Mouse (Mus musculus) hindbrain, embryonic 12.5 days (tissue): ENCODE measurements around the gene Akap12. TPM values are rescaled to one million over a fixed set of nuclear protein-coding genes. Genes with fewer than 3 reads are reported as not detected.
A peak's percentile ranks its signal among the peaks of the same experiment; 100 is the strongest.

Experiments
- ATAC-seq: fragments of 200-750 bp; cut with Nextera tagmentation; 2 replicates; pipeline ENCODE4 v1.8.0; 2017; ENCODE audit warnings: moderate TSS enrichment; ENCODE audit not compliant: low FRiP score
- H3K27ac ChIP-seq: fragments of 300-500 bp; sonication (generic); 2 replicates; pipeline ENCODE4 v1.5.1; 2016; ENCODE audit warnings: mild to moderate bottlenecking
- H3K27me3 ChIP-seq: fragments of 300-500 bp; sonication (generic); 2 replicates; pipeline ENCODE4 v1.6.1; 2016; ENCODE audit warnings: mild to moderate bottlenecking
- H3K36me3 ChIP-seq: fragments of 300-500 bp; sonication (generic); 2 replicates; pipeline ENCODE4 v1.6.1; 2016; ENCODE audit warnings: mild to moderate bottlenecking
- H3K4me1 ChIP-seq: fragments of 300-500 bp; sonication (generic); 2 replicates; pipeline ENCODE4 v1.6.1; 2016
- H3K4me2 ChIP-seq: fragments of 300-500 bp; sonication (generic); replicated peaks from 2 replicates; pipeline ENCODE4 v1.6.1; 2016; ENCODE audit warnings: mild to moderate bottlenecking
- H3K4me3 ChIP-seq: fragments of 300-500 bp; sonication (generic); 2 replicates; pipeline ENCODE4 v1.5.1; 2016; ENCODE audit warnings: mild to moderate bottlenecking
- H3K9ac ChIP-seq: fragments of 300-500 bp; sonication (generic); 2 replicates; pipeline ENCODE4 v1.6.1; 2016; ENCODE audit warnings: mild to moderate bottlenecking, moderate library complexity
- H3K9me3 ChIP-seq: fragments of 300-500 bp; sonication (generic); replicated peaks from 2 replicates; pipeline ENCODE4 v1.6.1; 2016; ENCODE audit warnings: mild to moderate bottlenecking
- WGBS: fragments of 180-500 bp; shearing (Covaris S2); methylation state at CpG from one replicate; pipeline ENCODE4 v1.1.7; 2016; 5-methylcytosine and 5-hydroxymethylcytosine counted together
- polyA plus RNA-seq: library from polyadenylated mRNA; unstranded; fragments of >200 nt; fragmentation: Nextera tagmentation; extraction: Ambion mirVana; gene quantifications from 2 replicates; pipeline ENCODE4 v1.2.1, GENCODE M21; 2016

Gene Akap12
- polyA plus RNA-seq = 107 and 116 TPM in 2 replicates

DNA sequence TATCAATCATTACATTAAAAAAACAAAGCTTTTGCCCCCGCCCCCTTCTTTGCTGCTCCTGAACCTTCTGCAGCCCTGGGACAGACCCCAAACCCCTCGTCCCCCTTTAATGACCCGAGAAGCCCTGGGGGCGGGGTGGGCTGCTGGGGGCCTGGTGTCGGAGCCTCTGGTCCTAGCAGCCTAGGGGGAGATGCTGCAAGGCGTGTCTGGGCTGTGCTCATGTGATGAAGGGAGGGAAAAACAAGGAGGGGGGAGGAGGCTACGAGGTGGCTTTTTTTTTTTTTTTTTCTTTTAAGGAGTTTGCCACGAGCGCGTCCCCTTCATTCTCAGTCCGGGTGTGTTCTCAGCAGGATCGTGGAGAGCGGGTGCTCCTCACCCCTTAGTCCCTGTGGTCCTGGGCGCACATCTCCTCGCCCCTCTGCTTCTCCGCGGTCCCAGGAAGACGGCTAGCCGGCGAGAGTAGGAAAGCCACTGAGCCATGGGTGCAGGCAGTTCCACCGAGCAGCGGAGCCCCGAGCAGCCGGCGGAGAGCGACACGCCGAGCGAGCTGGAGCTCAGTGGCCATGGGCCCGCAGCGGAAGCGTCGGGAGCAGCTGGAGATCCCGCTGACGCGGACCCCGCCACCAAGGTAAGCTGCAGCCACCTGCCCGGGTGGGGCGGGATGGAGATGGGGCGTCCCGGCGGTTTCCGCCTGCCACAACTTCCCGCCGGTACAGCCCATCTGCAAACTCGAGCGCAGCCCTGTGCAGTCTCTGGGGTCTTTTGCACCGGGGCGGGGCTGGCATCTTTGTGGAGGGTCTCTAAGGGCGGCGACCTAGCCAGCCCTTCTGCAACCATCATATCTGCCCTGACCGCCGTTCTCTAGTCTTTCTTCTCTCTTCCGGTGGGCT is at the start of gene Akap12:
TSS of gene Akap12 (plus strand) at position 340 of the 890 bp plus-strand sequence.
- peak within 1 kb of the TSS; percentile 86 for H3K27ac ChIP-seq
- no peaks in the 10 kb centered on the region for H3K27me3 ChIP-seq
- no peaks in the 10 kb centered on the region for H3K9me3 ChIP-seq
- under 1% methylated on average over 54 of the region's 54 CpGs for WGBS
- peak within 1 kb of the TSS; percentile 83 for H3K4me2 ChIP-seq
- ATAC-seq = peak; percentile 78
- H3K4me3 ChIP-seq = peak within 1 kb of the TSS; percentile 79
- 0 out of 2 replicates have a peak, but pooled peaks cover 11% of the 10 kb centered on the region for H3K4me1 ChIP-seq
- H3K36me3 ChIP-seq = no peaks in the 10 kb centered on the region
- H3K9ac ChIP-seq = peak within 1 kb of the TSS; percentile 89

DNA sequence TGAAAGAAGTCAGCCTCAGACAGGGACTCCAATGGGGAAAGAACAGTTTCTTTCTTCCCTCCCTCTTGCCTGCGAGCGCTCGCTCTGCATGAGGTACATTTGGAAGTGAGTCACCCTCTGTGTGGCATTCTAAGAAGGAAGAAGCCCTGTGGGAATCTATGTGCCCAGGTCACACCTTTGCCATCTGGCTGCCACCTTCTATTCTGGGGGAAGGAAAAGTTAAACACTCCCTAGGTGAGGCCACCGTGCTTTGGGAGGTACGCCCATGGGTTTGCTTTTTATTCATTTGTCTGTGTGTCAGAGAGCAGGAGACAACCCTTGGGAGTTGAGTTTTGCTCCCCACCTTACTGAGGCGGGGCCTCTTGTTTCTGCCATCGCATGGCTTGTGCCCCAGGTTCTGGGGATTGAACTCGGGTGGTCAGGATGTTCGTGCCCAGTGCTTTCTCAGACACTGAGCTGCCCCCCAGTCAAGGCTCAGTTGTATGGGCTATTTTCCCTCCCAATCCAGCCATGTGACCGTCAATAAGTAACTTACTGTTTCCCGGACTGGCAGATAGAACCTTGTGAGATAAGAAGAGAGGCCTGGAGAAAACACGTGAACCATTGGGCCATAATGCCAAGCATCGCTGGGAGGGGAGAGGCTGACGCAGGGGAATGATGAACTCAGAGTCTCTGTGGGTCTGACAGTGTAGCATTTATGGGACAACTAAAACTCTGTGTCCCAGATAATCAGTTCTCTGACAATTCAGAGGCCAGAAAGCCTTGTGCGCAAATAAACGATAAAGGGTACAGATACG is 35.4 kb upstream of the Akap12 start:
- Histone ChIP-seq H3K4me2 (no peak overlapping the region), H3K9ac (no peak overlapping the region), H3K4me1 (peaks cover 4% of the 10 kb centered on the region; the same call in 1 of the 2 replicates), H3K9me3 (no peaks in the 10 kb centered on the region), H3K27ac (no peak overlapping the region), H3K27me3 (no peaks in the 10 kb centered on the region), H3K4me3 (no peak overlapping the region), H3K36me3 (no peaks in the 10 kb centered on the region)
- 79% methylated on average over 17 of the region's 17 CpGs for WGBS
- no peak for ATAC-seq

- no peak overlapping the region for H3K4me3 ChIP-seq
- H3K9ac ChIP-seq = no peak overlapping the region
- WGBS = 41% methylated on average over 9 of the region's 9 CpGs
- H3K9me3 ChIP-seq = no peaks in the 10 kb centered on the region
- H3K27me3 ChIP-seq = no peaks in the 10 kb centered on the region
- no peaks in the 10 kb centered on the region for H3K36me3 ChIP-seq
- H3K4me2 ChIP-seq = no peak overlapping the region
- ATAC-seq = peak; percentile 86
- no peak overlapping the region for H3K27ac ChIP-seq
- H3K4me1 ChIP-seq = peaks cover 4% of the 10 kb centered on the region; the same call in 1 of the 2 replicates
These were observed 33.1 kb upstream of the Akap12 start for GRCm38 (mm10) chr10:4233102-4233501.

DNA sequence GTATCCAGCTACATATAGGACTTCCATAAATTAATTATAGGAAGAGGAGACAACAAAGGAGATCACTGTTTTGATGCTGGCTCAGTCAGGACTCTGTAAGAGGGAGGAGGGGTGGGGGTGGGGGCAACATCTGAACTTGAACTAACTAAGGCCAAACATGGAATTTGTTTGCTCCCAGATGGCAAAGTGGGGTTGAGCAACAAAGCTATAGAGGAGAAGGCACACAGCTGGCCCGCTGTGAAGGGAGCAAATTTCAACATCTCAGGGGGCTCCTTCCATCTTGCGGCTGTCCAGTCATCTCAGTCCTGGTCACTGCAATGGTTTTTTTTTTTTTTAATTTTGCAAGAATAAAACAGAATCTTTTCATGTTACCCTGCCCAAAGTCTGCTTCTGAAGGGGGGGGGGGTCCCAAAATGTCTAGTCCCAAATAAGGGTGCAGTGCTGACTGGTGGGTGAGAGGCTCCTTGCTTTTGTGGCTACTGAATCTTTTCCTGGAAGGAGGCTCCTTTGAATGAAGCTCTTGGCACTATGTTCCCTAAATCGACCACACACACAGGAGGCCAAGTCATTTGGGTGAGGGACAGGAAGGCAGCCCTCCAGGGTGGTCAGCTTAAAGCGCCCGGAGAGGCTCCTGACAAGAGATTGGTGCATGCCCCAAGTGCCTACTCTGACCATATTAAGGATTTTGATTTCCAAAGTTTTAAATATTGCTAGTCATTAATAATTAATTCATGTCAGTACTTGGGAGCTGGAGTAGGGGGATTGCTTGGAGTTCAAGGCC is 26.2 kb upstream of the Akap12 start:
- Histone ChIP-seq H3K4me3 (no peak overlapping the region), H3K27me3 (no peaks in the 10 kb centered on the region), H3K4me1 (no peaks in the 10 kb centered on the region), H3K27ac (no peak overlapping the region), H3K9ac (no peak overlapping the region), H3K4me2 (no peak overlapping the region), H3K9me3 (no peaks in the 10 kb centered on the region), H3K36me3 (no peaks in the 10 kb centered on the region)
- no peak for ATAC-seq
- WGBS = 71% methylated on average over 5 of the region's 5 CpGs

DNA sequence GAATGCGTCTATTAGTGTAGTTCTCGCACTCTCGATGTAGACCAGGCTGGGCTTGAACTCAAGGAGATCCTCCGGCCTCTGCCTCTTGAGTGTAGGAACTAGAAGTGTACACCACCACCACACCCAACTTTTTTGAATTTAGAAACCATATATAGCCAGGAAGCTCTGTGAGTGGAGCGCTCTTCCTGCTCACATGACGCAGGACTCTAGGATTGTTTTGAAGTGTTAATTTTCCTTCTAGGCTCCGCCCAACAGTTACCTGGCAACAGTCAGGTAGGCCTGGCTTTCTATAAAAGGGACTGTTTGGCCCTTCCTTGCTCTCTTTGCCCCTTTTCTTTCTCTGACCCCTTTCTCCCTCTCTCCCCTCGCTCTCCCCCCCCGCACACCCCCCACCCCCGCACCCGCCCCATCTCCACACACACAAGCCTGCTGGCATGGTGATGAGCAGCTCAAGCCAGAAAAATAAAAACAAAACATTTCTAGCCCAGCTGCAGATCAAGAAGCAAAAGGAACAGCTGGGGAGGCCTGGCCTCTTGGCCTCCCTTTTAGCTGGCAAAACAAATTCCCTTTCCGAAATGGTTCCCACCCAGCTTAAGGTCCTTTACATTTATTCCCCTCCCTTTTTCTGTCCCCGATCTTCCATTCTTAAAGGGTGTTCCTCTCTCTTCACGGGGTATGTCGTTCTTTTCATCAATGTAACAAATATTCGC is 22.4 kb upstream of the Akap12 start:
- Histone ChIP-seq H3K27ac (no peak overlapping the region), H3K4me2 (no peak overlapping the region), H3K36me3 (no peaks in the 10 kb centered on the region), H3K4me1 (no peaks in the 10 kb centered on the region), H3K27me3 (no peaks in the 10 kb centered on the region), H3K4me3 (no peak overlapping the region), H3K9me3 (no peaks in the 10 kb centered on the region), H3K9ac (no peak overlapping the region)
- no peak for ATAC-seq
- WGBS = 83% methylated on average over 16 of the region's 16 CpGs

DNA sequence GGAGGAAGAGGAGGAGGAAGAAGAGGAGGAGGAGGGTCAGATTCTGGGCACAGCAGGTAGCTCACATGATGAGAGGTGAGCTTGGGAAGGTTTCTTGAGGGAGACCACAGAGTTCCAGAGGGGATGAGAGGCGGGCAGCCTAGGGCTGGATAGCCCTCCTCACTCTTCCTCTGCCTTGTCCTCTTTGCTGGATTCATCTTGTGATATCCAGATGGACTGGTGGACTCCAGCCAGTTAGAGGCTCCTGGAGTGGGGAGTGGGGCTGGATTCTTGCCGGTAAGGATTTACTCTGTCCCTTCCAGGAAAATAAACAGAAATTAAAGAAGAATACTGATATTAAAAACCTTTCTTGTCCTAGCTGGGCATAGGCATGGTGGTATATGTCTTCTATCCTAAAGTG is 20.4 kb upstream of the Akap12 start:
- whole genome bisulfite sequencing = 86% methylated on average over 2 of the region's 2 CpGs
- H3K4me3 ChIP-seq = no peak overlapping the region

DNA sequence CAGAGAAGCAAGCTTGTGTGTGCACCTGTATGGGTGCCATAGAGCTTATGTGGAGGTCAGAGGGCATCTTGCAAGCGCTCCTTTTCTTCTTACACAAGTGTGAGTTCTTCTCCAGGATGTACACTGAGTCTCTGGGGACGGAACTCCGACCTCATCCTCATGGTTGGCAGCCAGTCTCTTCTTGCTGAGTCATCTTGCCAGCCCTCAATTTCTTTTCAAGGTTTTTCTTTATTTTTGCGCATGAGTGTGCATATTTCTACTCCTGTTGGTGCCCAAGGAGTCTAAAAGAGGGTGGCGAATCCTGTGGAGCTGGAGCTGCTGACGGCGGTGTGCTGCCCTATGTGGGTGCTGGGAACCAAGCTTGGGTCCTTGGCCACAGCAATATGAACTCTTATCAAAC is 19.8 kb upstream of the Akap12 start:
- 88% methylated on average over 7 of the region's 7 CpGs for WGBS

More for the DNA sequence above, 20.4 kb upstream of the Akap12 start:
- H3K9me3 ChIP-seq = no peaks in the 10 kb centered on the region
- H3K27me3 ChIP-seq = no peaks in the 10 kb centered on the region
- H3K4me1 ChIP-seq = peaks cover 2% of the 10 kb centered on the region; the same call in 1 of the 2 replicates
- H3K36me3 ChIP-seq = no peaks in the 10 kb centered on the region
- H3K4me2 ChIP-seq = no peak overlapping the region
- ATAC-seq = no peak
- H3K27ac ChIP-seq = no peak overlapping the region
- no peak overlapping the region for H3K9ac ChIP-seq

DNA sequence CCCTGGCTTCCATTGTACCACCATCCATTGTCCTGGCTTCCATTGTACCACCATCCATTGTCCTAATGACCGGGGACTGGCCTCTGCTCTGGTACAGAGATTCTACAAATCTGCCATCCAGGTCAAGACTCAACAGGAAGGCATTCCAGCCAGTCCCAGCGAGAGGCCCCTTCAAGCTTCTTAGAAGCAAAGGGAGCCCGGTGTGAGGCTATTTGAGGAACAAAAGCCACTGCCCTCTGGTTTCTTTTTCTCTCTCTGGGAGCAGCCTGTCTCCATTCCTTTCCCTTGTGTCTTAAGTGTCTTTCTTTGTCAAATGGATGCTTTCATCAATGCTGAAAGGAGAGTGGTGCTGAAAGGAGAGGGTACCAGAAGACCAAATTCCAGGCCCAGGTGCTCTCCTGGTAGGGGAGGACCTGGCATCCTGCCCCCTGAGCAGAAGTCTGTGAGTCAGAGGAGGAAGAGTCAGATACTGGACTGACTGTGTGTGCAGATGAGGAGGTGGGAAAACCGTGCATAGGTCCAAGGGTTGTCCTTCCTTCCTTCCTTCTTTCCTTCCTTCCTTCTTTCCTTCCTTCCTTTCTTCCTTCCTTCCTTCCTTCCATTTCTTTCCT is 16.8 kb upstream of the Akap12 start:
- Histone ChIP-seq H3K4me2 (no peak overlapping the region), H3K9me3 (no peaks in the 10 kb centered on the region), H3K36me3 (no peaks in the 10 kb centered on the region), H3K27ac (no peak overlapping the region), H3K4me3 (no peak overlapping the region), H3K9ac (no peak overlapping the region), H3K4me1 (peaks cover 2% of the 10 kb centered on the region; the same call in 1 of the 2 replicates), H3K27me3 (no peaks in the 10 kb centered on the region)
- ATAC-seq = no peak
- WGBS = 11% methylated on average over 4 of the region's 4 CpGs

More for the DNA sequence above, 19.8 kb upstream of the Akap12 start:
- Histone ChIP-seq H3K36me3 (no peaks in the 10 kb centered on the region), H3K9ac (no peak overlapping the region), H3K9me3 (no peaks in the 10 kb centered on the region), H3K4me3 (no peak overlapping the region), H3K4me2 (no peak overlapping the region), H3K27me3 (no peaks in the 10 kb centered on the region), H3K27ac (no peak overlapping the region), H3K4me1 (peaks cover 2% of the 10 kb centered on the region; the same call in 1 of the 2 replicates)
- ATAC-seq = no peak

DNA sequence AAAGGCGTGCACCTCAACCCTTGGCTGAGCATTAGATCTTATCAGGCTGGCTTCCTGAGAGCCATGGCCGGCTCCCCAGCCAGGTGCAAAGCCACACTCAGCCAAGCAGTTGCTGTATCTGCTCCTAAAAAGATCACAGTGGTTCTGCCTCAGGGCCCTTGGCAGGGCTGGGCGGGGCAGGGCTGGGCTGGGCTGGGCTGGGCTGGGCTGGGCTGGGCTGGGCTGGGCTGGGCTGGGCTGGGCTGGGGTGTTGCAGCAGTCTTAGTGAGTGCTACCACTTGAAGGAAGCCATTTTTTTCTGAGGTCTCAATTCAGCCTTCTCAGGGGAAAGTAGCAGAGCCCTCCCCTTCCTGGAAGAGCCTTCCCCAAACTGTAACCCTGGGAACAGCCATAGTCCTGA is 15.5 kb upstream of the Akap12 start:
- no peak for ATAC-seq
- no peak overlapping the region for H3K4me3 ChIP-seq
- H3K27ac ChIP-seq = no peak overlapping the region
- H3K27me3 ChIP-seq = no peaks in the 10 kb centered on the region
- no peaks in the 10 kb centered on the region for H3K36me3 ChIP-seq
- no peak overlapping the region for H3K9ac ChIP-seq
- H3K4me1 ChIP-seq = peaks cover 2% of the 10 kb centered on the region; the same call in 1 of the 2 replicates
- no peaks in the 10 kb centered on the region for H3K9me3 ChIP-seq
- WGBS = 93% methylated on average over 3 of the region's 3 CpGs
- H3K4me2 ChIP-seq = no peak overlapping the region

- no peak for ATAC-seq
- Histone ChIP-seq H3K4me2 (no peak overlapping the region), H3K27ac (no peak overlapping the region), H3K9ac (no peak overlapping the region), H3K27me3 (no peaks in the 10 kb centered on the region), H3K36me3 (no peaks in the 10 kb centered on the region), H3K4me1 (peaks cover 2% of the 10 kb centered on the region; the same call in 1 of the 2 replicates), H3K9me3 (no peaks in the 10 kb centered on the region), H3K4me3 (no peak overlapping the region)
- WGBS = 85% methylated on average over 4 of the region's 4 CpGs
These were observed 12.6 kb upstream of the Akap12 start for GRCm38 (mm10) chr10:4253613-4254012.

DNA sequence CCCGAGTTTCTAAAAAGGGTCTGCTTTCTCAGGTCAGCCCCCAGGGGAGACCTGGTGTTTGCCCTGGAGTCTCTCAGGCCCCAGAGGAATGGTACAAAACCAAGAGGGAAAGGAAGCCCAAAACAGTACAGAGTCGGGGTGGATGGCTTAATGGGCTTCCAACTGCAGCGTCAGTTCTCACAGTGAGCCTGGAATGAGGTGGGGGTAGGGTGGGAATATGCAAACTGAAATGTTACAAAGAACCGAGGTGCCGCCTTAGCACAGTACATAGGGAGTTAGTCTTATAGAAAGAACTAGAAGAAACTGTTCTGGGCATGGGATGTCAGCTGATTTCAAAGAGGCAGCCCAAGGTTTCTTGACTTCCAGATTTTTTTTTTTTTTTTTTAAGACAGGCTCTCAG is 11.7 kb upstream of the Akap12 start:
- Histone ChIP-seq H3K9ac (no peak overlapping the region), H3K4me3 (no peak overlapping the region), H3K9me3 (no peaks in the 10 kb centered on the region), H3K27ac (no peak overlapping the region), H3K36me3 (no peaks in the 10 kb centered on the region), H3K27me3 (no peaks in the 10 kb centered on the region), H3K4me1 (peaks cover under 1% of the 10 kb centered on the region; the same call in 1 of the 2 replicates), H3K4me2 (no peak overlapping the region)
- ATAC-seq = no peak
- 47% methylated on average over 5 of the region's 5 CpGs for WGBS
